Mouse (Mus musculus): ENCODE measurements around the gene Nrap.
"Not testable (repeated sequence)": the region's sequence is repeated elsewhere in the genome, so short reads cannot be mapped to it uniquely, and the experiment has no call there.

Nrap gene

DNA sequence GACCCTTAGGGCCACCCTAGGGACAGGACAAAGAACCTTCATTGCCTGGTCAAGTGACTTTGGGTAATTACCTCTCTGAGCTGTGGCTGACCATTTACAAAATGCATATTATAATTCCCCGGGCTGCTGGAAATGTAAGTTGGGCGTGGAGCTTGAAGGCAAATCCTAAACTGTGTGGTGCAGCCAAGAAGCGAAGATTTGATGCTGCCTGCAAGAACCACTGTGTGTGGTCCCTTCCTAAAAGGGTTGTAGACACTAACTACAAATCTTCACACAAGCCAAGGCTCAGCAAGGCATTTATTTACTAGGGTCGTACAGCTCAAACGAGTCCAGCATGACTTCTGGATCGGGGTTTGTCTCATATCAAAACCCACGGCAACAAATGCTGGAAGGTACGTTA is 25.3 kb downstream of the Nrap start:
- in situ Hi-C loops (cut with MboI), result no loop called here

DNA sequence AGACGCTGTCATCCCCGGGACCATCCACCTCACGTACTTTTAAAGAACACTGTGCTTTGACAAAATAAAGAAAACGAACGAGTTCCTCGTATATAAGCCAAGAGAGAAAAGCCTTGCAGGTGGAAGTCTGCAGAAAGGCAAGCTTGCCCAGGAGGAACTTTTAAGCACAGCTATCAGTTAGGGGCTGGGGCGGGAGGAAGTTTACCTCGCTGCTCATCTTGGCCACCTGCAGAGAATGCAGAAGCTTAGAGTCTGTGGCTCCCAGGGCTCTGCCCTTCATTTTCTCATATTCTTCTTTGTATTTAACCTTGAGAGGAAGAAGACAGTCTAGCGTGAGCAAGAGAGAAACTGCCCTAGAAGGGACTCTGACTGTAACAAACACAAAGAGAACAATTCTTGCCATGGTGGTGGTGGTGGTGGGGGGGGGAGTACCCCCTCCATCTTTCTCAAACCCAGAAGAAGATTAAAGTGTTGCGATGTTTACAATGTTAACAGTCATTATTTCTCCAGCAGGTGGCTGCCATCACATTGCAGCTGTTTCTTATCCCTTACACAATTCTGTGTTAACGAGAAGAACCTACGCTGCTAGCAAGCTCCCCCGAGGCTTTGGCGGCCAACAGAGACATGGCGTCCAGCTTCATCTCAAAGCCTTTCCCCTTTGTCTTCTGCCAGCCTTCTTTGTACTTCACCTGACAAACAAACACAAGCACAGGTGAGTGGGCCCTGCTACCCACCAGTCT is 25.9 kb downstream of the Nrap start:
- in situ Hi-C loops (cut with MboI), result no loop called here

DNA sequence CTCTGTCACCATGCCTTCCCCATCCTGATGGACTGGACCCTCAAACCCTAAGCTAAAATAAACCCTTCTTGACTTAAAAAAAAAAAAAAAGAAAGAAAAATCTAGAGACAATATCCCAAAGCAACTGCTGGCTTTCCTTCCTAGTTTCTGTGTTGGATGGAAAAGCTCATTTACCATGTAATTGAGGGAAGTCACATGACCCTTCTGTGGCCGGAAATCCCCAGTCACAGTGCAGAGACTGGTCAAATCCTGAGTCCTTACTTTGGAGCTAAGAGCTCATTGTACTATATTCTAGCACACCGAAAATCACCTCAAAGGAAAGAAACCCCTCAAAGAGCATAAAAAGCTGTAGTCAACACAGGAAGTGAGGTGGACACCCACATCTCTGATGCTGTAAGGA is 30.9 kb downstream of the Nrap start:
- in situ Hi-C loops (cut with MboI), result no loop called here

DNA sequence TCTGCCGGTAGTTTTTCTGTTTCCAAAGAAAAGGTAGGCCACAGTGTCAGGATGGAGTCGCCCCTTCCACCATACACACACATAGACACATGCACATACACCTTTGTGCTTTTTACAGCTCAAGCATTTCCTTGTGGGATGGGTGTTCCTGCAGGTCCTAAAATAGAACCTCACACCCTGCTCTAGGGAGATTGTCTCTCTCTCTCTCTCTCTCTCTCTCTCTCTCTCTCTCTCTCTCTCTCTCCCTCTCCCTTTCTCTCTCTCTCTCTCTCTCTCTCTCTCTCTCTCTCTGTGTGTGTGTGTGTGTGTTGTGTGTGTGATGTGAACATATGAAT is 32.5 kb downstream of the Nrap start:
- in situ Hi-C loops (cut with MboI), result not testable (repeated sequence)

DNA sequence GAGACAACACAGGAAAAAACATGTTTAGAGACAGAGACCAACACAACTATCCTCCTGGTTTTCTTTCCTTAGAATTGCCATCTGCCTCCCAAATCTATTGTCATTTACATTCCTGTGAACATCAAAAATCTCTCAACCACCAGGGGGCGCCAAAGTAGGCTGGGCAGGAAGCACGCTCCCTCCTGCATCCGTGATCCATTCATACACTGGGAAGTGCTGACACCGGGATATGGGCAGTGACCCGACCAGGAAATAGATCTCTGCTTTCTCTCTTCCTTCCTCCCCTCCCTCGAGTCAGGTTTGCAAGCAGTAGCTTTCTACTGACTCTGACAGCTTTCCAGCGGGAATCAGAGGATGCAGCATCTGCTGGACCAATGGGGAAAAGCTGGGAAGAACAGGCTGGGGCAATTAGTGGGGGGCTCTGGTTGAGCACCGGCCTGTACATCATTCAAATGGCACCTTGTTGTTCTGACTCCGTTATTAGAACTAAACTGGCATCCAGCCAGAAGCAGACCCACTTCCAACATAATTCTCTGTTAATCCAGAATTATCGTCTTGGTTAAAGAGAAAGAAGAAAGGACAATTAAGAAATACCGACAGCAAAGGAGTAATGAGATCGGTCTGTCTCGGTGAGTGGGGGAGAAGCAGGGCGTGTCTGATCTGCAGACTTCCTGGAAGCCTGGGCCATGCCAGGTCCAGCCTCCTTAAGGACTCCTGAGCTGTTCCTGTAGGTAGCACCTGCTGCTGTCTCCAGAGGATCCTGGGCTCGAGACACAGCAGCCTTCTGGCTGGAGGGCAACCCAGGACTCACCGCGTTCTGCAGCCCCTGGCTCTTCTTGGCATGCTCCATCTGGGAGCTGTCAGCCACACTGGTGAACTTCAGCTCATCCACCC is 33.1 kb downstream of the Nrap start:
- in situ Hi-C loops (cut with MboI), result no loop called here

DNA sequence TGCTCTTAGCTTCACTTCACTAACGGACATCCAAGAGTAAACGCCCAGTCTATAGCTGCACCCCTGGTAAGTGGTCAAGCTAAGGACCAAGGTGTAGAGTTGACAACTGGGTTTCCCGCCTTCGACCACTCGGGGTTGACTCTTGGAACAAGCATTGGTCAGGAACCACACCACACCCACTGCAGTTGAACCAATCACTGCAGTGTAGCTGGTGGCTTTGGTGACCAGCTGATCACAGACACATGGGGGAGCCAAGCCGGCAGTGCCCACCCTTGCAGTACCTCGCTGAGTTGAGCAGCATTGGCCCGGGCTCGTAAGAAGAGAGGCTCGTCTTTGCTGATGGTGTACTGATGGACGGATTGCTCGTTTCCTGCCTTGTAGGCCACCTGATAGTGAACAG is 34.6 kb downstream of the Nrap start:
- in situ Hi-C loops (cut with MboI), result no loop called here

DNA sequence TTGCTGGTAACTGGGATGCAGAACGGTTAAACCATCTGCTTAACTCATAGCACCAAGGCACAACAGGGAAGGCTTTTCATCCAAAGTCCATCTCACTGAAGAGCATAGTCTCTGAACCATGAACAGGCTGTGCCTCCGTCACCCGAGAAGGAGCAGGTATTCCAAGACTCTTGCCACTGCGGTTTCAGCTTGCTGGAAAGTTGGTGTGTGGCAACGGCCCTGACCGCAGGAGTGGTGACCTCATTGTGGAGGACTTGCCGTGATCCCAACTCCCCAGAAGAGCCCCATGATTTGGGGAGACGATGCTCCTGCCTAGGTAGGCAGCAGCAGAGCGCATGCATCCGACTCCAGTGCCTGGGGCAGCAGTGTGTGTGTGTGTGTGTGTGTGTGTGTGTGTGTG is 36.1 kb downstream of the Nrap start:
- in situ Hi-C loops (cut with MboI), result no loop called here

DNA sequence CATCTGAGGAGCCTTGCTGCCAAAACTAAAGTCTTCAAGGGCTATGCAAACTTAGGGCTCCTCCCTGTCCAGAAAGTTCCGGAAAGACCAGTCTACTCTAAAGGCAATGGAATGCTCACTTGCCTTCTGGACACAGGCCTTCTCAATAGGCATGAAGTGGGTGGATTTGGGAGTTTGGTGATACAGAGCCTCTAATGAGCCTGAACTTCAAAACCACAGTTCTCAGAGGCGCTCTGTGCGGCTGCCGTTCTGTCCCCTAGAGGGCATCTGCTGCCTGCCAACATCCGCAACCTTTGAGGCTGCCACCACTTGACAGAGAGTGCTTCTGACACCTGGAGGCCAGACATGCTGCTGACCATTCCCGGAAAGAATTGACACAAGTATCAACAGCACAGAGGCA is 40.5 kb downstream of the Nrap start:
- in situ Hi-C loops (cut with MboI), result no loop called here

DNA sequence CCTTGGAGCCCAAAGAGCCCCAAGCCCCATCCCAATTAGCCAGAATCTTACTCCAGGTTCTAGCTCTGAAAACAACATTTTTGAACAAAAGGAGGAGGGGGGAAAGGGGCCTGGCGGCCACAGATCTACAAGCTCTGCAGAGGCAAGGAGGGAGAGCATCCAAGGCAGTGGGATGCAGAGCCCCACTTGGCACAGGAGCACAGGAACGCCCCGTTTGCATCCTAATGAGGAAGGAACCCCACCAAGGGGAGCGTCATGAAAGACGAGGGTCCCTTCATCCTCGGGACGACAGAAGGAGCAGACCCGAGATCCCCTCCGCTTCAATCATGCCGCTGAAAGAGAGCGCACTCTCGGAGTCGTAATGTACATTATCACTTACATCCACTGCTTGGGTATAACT is 43.1 kb downstream of the Nrap start:
- in situ Hi-C loops (cut with MboI), result no loop called here

DNA sequence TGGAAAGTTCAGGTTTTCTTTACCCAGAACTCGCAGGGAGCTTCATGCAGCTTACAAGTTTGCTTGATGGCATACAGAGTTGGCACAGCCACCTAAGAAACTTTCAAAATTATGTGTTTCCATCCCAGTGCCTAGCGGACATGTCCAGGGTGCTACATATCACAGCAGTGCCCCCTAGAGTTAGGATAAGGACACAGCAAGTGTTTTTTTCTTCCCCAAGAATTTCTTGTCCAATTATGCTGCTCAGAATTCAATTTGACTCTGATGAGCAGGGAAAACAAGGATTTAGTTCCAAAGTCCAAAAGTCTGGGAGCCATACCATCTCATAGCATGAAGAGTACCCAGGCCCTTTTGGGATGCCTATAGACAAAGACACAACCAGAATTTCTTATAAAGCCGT is 43.8 kb downstream of the Nrap start:
- in situ Hi-C loops (cut with MboI), result no loop called here

DNA sequence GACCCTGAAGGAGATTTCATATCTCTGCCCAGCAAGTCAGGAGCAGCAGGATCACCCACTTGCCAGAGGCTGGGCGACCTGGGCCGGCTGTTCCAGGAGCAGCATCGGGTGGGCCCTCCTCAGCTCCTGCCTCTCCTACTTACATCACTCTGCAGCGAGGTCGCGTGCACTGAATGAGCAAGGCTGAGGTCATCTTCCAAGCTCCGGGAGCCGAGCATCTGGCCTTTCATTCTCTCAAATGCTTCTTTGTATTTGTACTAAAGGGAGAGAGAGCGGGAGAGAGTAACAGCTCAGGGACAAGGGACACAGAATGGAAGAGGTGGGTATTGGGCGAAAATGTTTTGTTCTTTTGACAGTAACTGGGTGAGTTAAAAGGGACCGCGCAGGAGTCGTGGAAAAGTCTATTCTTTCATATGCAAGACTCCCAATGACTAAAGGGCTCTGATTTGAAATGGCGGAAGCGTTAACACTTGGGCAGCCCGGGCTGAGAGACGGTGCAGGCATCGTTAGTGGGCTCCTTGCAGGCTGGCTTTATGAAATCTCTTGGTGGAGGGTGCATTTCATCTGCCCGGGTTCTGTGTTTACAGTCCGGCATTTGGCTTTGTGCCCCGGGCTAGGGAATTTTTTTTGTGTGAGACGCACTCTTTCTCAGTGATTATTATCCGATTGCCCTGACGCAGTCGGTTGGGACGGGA is 45.8 kb downstream of the Nrap start:
- in situ Hi-C loops (cut with MboI), result no loop called here

DNA sequence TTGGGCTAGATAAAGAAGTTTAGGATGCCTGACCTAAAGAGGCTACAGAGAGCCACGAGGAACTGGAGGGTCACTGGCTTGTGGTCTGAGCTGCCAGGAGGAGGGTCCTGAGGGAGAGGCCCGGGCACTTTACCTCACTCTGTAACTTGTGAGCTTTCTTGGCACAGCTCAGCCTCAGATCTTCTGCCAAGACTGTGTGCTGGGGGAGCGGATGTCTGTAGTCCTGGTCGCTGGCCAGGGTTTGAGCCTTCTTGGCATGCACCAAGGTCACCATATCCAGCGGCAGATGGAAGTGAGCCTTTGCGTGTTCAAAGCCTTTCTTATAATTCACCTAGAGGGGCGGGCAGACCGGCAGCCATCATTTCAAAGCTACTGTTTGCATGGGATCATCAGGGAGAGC is 47.8 kb downstream of the Nrap start:
- in situ Hi-C loops (cut with MboI), result no loop called here

DNA sequence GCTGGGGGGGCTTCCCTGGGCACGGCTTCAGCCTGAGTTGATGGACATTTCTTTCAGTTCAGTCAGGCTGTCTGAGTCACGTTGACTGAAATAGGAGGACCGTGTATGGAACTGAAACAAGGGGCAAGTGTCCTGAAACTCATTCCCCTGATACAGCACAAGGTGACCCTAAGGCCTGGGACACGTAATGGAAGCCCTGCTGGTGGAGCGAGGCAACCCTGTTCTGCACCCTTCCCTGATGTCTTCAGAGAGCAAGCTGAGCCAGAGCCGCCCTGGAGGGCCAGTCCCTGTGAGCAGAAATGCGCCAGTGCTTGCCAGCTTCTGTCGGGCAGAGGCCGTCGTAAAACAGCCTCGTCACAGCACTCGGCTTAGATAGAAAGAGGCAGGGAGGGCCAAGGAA is 53.0 kb downstream of the Nrap start:
- in situ Hi-C loops (cut with MboI), result no loop called here

DNA sequence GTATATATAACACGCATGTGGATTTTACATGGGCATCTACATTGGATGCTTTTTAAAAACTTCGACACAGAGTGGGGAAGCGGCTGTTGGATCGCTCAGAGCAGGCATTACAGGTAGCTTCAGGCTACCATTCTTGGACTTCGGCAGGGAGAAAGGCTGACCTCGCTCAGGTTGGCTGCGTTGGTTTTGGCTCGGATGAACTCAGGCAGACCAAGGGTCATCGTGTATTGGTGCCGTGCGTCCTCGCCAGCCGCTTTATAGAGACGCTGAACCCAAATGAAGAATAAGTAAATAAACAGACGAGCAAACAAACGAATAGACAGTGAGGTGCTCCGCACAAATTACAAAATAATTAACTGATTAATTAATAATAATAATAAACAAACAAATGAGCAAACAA is 53.5 kb downstream of the Nrap start:
- in situ Hi-C loops (cut with MboI), result no loop called here

DNA sequence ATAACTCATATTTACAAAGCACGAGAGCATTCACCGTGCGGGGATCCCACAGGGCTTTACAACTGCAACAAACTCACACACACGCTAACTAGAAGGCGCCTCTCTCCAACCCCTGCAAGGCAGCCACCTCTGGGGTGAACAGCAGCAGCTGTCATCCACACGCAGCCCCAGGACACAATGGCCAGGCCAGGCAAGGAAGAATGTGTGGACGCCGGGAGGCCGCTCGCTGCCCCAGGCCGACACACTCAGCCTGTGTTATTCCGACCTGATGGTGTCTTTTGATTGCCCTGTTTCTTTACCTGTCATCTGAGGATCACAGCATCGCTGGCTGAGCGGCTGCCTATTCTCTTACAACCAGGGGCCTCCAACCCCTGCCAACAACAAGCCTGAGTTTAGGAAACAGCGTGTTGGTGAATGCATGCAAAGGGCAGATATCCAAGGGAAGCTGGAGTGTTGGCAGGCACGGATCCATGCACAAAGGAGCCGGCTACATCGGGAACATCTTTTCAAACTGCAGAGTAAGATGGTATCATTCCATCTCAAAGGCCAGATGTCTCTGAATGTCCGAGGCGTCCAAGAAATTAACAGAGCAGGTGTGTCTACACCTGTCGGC is 63.5 kb downstream of the Nrap start:
- in situ Hi-C loops (cut with MboI), result no loop called here

DNA sequence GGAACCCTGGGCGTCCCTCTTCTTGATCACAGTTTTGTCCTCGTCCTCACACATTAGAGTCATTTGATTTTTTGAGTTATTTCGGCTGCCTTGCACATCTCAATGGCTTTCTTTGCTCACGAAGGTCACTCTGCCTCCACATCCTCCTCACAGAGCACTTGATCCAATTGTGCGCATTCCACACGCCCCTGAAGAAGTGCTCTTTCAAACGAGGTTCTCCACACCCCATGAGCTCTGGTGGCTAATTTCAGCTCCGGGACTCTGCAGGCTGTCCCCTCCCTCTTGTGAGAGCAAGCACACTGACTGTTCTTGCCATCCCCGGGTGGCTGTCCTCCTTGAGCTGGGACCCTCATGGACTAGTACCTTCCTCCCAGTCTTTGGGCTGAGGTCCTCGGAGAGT is 64.2 kb downstream of the Nrap start:
- in situ Hi-C loops (cut with MboI), result no loop called here

DNA sequence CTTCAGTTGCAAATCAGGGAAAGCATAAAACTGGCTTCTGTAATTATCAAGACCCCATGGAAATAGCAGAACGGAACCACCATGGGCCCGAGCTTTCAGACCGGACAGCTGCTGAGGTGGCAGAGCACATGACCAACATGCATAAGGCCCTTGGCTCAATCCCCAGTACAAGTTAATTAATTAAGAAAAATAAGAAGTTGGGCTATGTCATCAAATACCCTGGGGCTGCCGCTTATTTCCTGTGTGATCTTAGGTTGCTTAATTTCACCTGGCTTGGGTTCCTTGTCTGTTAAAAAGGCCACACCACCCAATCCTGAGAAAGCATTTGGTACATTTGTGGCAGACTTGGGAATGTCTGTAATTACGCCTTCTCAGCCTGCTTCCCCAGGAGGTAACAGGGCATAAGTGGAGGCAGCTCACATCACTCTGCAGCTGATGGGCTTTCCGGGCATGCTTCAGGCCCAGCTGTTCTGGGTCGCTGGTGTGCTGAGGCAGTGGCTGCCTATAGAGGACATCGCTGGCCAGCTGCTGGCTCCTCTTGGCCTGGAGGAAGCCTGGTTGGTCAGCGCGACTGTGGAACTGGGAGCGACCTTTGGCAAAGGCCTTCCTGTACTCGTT is 68.4 kb downstream of the Nrap start:
- in situ Hi-C loops (cut with MboI), result no loop called here

DNA sequence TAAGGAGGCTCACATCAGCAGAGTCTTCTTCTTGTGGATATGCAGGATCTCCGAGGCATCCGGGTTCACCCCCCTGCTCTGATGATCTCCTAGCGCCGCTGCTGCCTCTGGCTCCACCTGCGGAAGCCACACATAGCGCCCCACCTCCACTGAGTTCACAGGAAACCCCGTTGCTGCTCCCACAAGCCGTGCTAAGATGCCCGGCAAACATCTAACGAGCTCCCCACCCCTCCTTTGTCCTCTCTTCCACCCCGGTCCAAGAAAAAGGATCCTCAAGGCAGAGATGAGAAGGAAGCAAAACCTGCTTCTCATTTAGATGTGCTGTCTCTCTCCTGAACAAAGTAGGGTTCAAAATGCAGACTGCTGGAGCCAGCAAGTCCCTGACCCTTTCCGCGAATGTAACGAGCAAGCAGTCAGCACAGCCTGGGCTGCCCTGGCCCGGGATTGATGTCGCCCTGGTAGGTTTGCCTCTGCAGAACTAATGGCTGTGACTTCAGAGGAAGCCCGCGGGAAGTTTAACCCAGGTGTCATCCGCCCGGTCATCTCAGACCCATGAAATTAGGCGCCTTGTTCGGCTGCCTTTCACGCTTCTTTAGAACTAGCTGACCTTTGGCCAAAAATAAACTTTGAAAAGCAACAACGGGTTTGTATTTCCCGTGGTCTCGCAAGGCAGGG is 69.5 kb downstream of the Nrap start:
- in situ Hi-C loops (cut with MboI), result no loop called here

DNA sequence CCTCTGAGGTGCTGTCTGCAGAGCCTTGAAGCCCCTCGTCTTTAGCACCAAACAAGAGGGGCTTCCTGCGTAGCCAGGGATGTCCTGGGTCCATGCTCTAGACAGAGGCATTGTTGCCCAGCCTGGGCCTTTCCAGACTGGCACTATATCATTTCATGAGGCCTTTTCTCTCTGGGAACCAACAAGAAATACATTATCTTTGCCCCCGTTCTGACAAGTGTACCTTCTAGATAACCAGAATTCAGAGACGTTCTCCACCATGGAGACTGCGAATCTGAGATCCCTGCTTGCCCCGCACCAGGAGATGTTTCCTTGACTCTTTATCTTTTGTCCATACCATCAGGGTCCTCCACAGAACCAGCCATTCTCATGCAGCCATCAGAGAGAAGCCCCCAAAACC is 70.2 kb downstream of the Nrap start:
- in situ Hi-C loops (cut with MboI), result no loop called here

DNA sequence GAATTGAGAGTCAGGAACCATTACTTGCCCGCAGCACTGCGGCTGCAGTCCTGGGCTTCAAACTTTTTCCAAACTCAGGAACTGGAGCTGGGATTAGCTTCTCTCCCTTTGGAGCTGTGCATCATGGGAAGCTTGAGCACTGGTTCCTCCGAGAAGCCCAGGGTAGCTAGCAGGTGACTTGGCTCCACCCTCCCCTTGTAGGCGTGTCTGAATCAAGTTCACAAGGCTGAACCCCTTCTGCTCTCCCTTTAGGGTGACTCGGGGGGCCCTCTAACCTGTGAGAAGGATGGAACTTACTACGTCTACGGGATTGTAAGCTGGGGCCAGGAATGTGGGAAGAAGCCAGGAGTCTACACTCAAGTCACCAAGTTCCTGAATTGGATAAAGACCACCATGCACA is 70.6 kb downstream of the Nrap start:
- in situ Hi-C loops (cut with MboI), result no loop called here

DNA sequence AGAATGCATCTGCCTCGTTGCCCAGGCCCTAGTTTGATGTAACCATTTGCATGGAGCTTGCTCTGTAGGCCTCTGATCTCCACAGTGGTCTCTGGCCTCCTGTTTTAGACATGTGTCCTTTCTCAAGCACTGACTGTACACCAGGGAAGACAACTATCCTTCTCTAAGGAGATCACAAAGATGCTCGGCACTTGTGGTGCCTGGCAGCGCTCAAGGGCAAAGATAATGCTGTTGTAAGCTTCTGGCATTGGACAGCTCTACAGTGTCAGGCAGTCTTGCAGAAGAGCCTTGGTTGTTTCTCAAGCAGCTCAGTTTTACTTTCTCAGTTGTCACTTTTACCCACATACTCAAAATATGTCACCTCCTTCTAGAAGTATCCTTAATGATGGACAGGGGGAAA is 73.3 kb downstream of the Nrap start:
- in situ Hi-C loops (cut with MboI), result no loop called here

DNA sequence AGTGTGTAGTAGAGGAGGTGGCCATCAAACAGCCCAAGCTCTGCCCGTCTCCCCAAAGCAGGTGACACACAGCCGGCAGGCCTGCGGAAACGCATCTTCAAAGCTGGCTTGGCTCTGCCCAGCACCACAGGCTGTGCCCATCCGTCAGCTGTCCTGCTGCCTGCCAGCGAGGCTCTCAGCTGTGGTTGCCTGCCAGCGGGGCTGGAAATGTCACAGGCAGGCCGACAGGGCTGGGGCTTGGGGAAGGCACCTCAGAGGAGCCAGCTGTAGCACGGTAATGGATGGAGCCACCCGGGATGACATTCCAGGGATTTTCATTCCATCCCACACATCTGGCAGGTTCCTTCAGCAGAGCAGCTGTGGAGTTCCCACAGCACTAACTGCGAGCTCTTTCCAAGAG is 89.0 kb downstream of the Nrap start:
- in situ Hi-C loops (cut with MboI), result no loop called here

All from mature B cell (primary cell).